Mouse (Mus musculus) gastrocnemius, postnatal 10 days (tissue): Measurements from ENCODE around the gene Dock8. TPM values are rescaled to one million over a fixed set of nuclear protein-coding genes. Genes with fewer than 3 reads are reported as not detected.

Experiments
- total RNA-seq, 2 experiments: library from RNA; stranded (reverse); gene quantifications; 2 replicates each; pipeline ENCODE4 v1.2.3; 2021

Dock8 gene
- total RNA-seq, 2 experiments from 2014 or later: 4.3 to 5.1 TPM

Other genes with a start within 250 kb of the Dock8 start
- gene Pgm5, start 137.7 kb upstream of the Dock8 start, total RNA-seq: 10 to 100 TPM; 27.3 to 29.5 TPM
- 100 to 1,000 TPM; 367 to 503 TPM for gene Gm10053, start 123.8 kb upstream of the Dock8 start, total RNA-seq
- gene Foxd4, start 98.3 kb upstream of the Dock8 start, total RNA-seq: not detected
- 10 to 100 TPM; 12.1 to 14.1 TPM for gene Cbwd1, start 37.9 kb upstream of the Dock8 start, total RNA-seq
- gene Kank1, start 237.4 kb downstream of the Dock8 start, total RNA-seq: 10 to 100 TPM; 18.0 to 25.9 TPM